Mouse (Mus musculus): ENCODE results near the gene Socs7. TPM values are rescaled to one million over a fixed set of nuclear protein-coding genes. Genes with fewer than 3 reads are reported as not detected.

Gene Socs7
- total and polyA plus RNA-seq, 2 experiments, result 3.7 to 4.0 TPM

GRCm38 (mm10) chr11:97365556-97365955, 3.2 kb downstream of the Socs7 start:
- Histone ChIP-seq H3K79me2 (ENCODE audit: control insufficient read depth, insufficient read depth, low read length) (peaks cover 43% of the 10 kb centered on the region), H3K9ac (ENCODE audit: low read depth, low read length) (no peak overlapping the region), H3K36me3 (ENCODE audit: control insufficient read depth, insufficient read depth, low read length) (no peaks in the 10 kb centered on the region), H3K4me1 (ENCODE audit: control insufficient read depth, insufficient read depth, low read length) (peaks cover 20% of the 10 kb centered on the region), H3K4me3 (ENCODE audit: insufficient read depth, low read depth, low read length) (no peak overlapping the region), H3K27ac (replicated peaks; ENCODE audit: insufficient read depth, low read depth, low read length) (no peak overlapping the region), H3K27me3 (ENCODE audit: control insufficient read depth, insufficient read depth, low read length) (no peaks in the 10 kb centered on the region)
- DNase-seq (ENCODE audit: extremely low read depth, low read depth, low spot score), result no peak
- 24% methylated on average over 1 of the region's 1 CpGs for WGBS
- TF ChIP-seq CTCF (IDR thresholded peaks at IDR 0.05; ENCODE audit: low read depth, low read length) (no peak), POLR2A (IDR thresholded peaks at IDR 0.05; ENCODE audit: extremely low read depth, insufficient read depth, low read length) (no peak)

GRCm38 (mm10) chr11:97368501-97368900, 6.2 kb downstream of the Socs7 start:
- Histone ChIP-seq H3K9ac (ENCODE audit: low read depth, low read length) (no peak overlapping the region), H3K4me3 (ENCODE audit: insufficient read depth, low read depth, low read length) (no peak overlapping the region), H3K27ac (replicated peaks; ENCODE audit: insufficient read depth, low read depth, low read length) (0 out of 2 replicates have a peak overlapping the region, but pooled peaks have one; percentile 12), H3K79me2 (ENCODE audit: control insufficient read depth, insufficient read depth, low read length) (peaks cover 46% of the 10 kb centered on the region), H3K27me3 (ENCODE audit: control insufficient read depth, insufficient read depth, low read length) (no peaks in the 10 kb centered on the region), H3K4me1 (ENCODE audit: control insufficient read depth, insufficient read depth, low read length) (peaks cover 20% of the 10 kb centered on the region), H3K36me3 (ENCODE audit: control insufficient read depth, insufficient read depth, low read length) (no peaks in the 10 kb centered on the region)
- WGBS, result 24% methylated on average over 5 of the region's 5 CpGs
- peak; percentile 72 for DNase-seq (ENCODE audit: extremely low read depth, low read depth, low spot score)
- TF ChIP-seq POLR2A (IDR thresholded peaks at IDR 0.05; ENCODE audit: extremely low read depth, insufficient read depth, low read length) (no peak), CTCF (IDR thresholded peaks at IDR 0.05; ENCODE audit: low read depth, low read length) (no peak)

- no peak overlapping the region for H3K4me3 ChIP-seq (ENCODE audit: insufficient read depth, low read depth, low read length)
- DNase-seq (ENCODE audit: extremely low read depth, low read depth, low spot score), result peak; percentile 69
- H3K27ac ChIP-seq (replicated peaks; ENCODE audit: insufficient read depth, low read depth, low read length), result no peak overlapping the region
- WGBS, result 41% methylated on average over 7 of the region's 7 CpGs
- H3K4me1 ChIP-seq (ENCODE audit: control insufficient read depth, insufficient read depth, low read length), result peaks cover 9% of the 10 kb centered on the region
- peaks cover 5% of the 10 kb centered on the region; the same call in 1 of the 2 replicates for H3K36me3 ChIP-seq (ENCODE audit: control insufficient read depth, insufficient read depth, low read length)
- no peak overlapping the region for H3K9ac ChIP-seq (ENCODE audit: low read depth, low read length)
- no peak for TF ChIP-seq CTCF (IDR thresholded peaks at IDR 0.05; ENCODE audit: low read depth, low read length)
- no peak for TF ChIP-seq POLR2A (IDR thresholded peaks at IDR 0.05; ENCODE audit: extremely low read depth, insufficient read depth, low read length)
- no peaks in the 10 kb centered on the region for H3K27me3 ChIP-seq (ENCODE audit: control insufficient read depth, insufficient read depth, low read length)
- peaks cover 33% of the 10 kb centered on the region for H3K79me2 ChIP-seq (ENCODE audit: control insufficient read depth, insufficient read depth, low read length)
These were observed 8.2 kb downstream of the Socs7 start for GRCm38 (mm10) chr11:97370329-97371091.

- no peak overlapping the region for H3K4me3 ChIP-seq (ENCODE audit: insufficient read depth, low read depth, low read length)
- H3K79me2 ChIP-seq (ENCODE audit: control insufficient read depth, insufficient read depth, low read length), result peaks cover 18% of the 10 kb centered on the region; the same call in 1 of the 2 replicates
- no peak overlapping the region for H3K27ac ChIP-seq (replicated peaks; ENCODE audit: insufficient read depth, low read depth, low read length)
- H3K27me3 ChIP-seq (ENCODE audit: control insufficient read depth, insufficient read depth, low read length), result no peaks in the 10 kb centered on the region
- peak; percentile 62 for DNase-seq (ENCODE audit: extremely low read depth, low read depth, low spot score)
- no peak for TF ChIP-seq POLR2A (IDR thresholded peaks at IDR 0.05; ENCODE audit: extremely low read depth, insufficient read depth, low read length)
- TF ChIP-seq CTCF (IDR thresholded peaks at IDR 0.05; ENCODE audit: low read depth, low read length), result no peak
- H3K9ac ChIP-seq (ENCODE audit: low read depth, low read length), result no peak overlapping the region
- H3K36me3 ChIP-seq (ENCODE audit: control insufficient read depth, insufficient read depth, low read length), result peaks cover 8% of the 10 kb centered on the region; the same call in 1 of the 2 replicates
- peaks cover 9% of the 10 kb centered on the region for H3K4me1 ChIP-seq (ENCODE audit: control insufficient read depth, insufficient read depth, low read length)
- WGBS, result 60% methylated on average over 6 of the region's 6 CpGs
These were observed 10.0 kb downstream of the Socs7 start for GRCm38 (mm10) chr11:97372159-97372864.

GRCm38 (mm10) chr11:97373402-97373801, 11.1 kb downstream of the Socs7 start:
- Histone ChIP-seq H3K4me3 (ENCODE audit: insufficient read depth, low read depth, low read length) (no peak overlapping the region), H3K36me3 (ENCODE audit: control insufficient read depth, insufficient read depth, low read length) (peaks cover 13% of the 10 kb centered on the region), H3K79me2 (ENCODE audit: control insufficient read depth, insufficient read depth, low read length) (peaks cover 13% of the 10 kb centered on the region; the same call in 1 of the 2 replicates), H3K27ac (replicated peaks; ENCODE audit: insufficient read depth, low read depth, low read length) (no peak overlapping the region), H3K9ac (ENCODE audit: low read depth, low read length) (no peak overlapping the region), H3K27me3 (ENCODE audit: control insufficient read depth, insufficient read depth, low read length) (no peaks in the 10 kb centered on the region), H3K4me1 (ENCODE audit: control insufficient read depth, insufficient read depth, low read length) (peaks cover 3% of the 10 kb centered on the region; the same call in 1 of the 2 replicates)
- 90% methylated on average over 2 of the region's 2 CpGs for WGBS
- DNase-seq (ENCODE audit: extremely low read depth, low read depth, low spot score), result no peak
- TF ChIP-seq POLR2A (IDR thresholded peaks at IDR 0.05; ENCODE audit: extremely low read depth, insufficient read depth, low read length), result no peak
- no peak for TF ChIP-seq CTCF (IDR thresholded peaks at IDR 0.05; ENCODE audit: low read depth, low read length)

All from liver, adult 2 months (tissue).